Mouse (Mus musculus) limb, embryonic 10.5 days (tissue): ENCODE results near the gene Arhgef6. TPM values are rescaled to one million over a fixed set of nuclear protein-coding genes. Genes with fewer than 3 reads are reported as not detected.

Experiments
- DNase-seq: peaks from one replicate; pipeline ENCODE4 v3.0.0-alpha.2; 2017; ENCODE audit warnings: low spot score
- H3K27ac ChIP-seq: fragments of 300-500 bp; sonication (generic); 2 replicates; pipeline ENCODE4 v1.5.1; 2016; ENCODE audit warnings: mild to moderate bottlenecking
- H3K27me3 ChIP-seq: fragments of 300-500 bp; sonication (generic); 2 replicates; pipeline ENCODE4 v1.6.1; 2016; ENCODE audit warnings: low read depth, mild to moderate bottlenecking; ENCODE audit not compliant: poor library complexity, severe bottlenecking
- H3K36me3 ChIP-seq: fragments of 300-500 bp; sonication (generic); 2 replicates; pipeline ENCODE4 v1.6.1; 2016; ENCODE audit warnings: mild to moderate bottlenecking, moderate library complexity
- H3K4me1 ChIP-seq: fragments of 300-500 bp; sonication (generic); 2 replicates; pipeline ENCODE4 v1.6.1; 2016
- H3K4me3 ChIP-seq: fragments of 300-500 bp; sonication (generic); 2 replicates; pipeline ENCODE4 v1.5.1; 2016; ENCODE audit warnings: mild to moderate bottlenecking, moderate library complexity
- H3K9me3 ChIP-seq: fragments of 300-500 bp; sonication (generic); replicated peaks from 2 replicates; pipeline ENCODE4 v1.6.1; 2016; ENCODE audit warnings: mild to moderate bottlenecking
- WGBS: fragments of 180-500 bp; shearing (Covaris S2); methylation state at CpG from one replicate; pipeline ENCODE4 v1.1.7; 2016; 5-methylcytosine and 5-hydroxymethylcytosine counted together
- polyA plus RNA-seq: library from polyadenylated mRNA; unstranded; fragments of >200 nt; fragmentation: Nextera tagmentation; extraction: Ambion mirVana; gene quantifications from 2 replicates; pipeline ENCODE4 v1.2.1, GENCODE M21; 2016

Gene Arhgef6
- polyA plus RNA-seq, 1 experiment from 2014 or later, result 1.8 TPM

DNA sequence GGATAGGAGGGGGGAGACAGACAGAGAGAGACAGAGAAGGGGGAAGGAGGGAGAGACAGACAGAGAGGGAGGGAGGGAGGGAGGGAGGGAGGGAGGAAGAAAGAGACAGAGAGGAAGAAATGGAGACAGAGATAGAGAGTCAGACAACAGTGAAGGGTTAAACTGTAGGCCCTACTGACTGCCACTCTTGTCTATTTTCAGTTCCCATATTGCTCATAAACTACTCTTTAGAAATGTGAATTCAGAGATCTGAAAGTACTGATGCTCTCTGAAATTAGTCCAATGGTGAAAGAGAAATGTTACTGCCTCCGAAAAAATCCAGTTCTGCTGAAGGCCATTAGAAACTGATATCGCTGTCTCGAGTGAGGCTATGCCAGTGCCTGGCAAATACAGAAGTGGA, 56.3 kb downstream of the Arhgef6 start:
- no peaks in the 10 kb centered on the region for H3K27me3 ChIP-seq
- no peaks in the 10 kb centered on the region for H3K36me3 ChIP-seq
- no peaks in the 10 kb centered on the region for H3K4me1 ChIP-seq
- H3K4me3 ChIP-seq, result no peak overlapping the region
- H3K27ac ChIP-seq, result no peak overlapping the region
- WGBS, result 91% methylated on average over 3 of the region's 3 CpGs
- H3K9me3 ChIP-seq, result no peaks in the 10 kb centered on the region
- DNase-seq, result no peak

DNA sequence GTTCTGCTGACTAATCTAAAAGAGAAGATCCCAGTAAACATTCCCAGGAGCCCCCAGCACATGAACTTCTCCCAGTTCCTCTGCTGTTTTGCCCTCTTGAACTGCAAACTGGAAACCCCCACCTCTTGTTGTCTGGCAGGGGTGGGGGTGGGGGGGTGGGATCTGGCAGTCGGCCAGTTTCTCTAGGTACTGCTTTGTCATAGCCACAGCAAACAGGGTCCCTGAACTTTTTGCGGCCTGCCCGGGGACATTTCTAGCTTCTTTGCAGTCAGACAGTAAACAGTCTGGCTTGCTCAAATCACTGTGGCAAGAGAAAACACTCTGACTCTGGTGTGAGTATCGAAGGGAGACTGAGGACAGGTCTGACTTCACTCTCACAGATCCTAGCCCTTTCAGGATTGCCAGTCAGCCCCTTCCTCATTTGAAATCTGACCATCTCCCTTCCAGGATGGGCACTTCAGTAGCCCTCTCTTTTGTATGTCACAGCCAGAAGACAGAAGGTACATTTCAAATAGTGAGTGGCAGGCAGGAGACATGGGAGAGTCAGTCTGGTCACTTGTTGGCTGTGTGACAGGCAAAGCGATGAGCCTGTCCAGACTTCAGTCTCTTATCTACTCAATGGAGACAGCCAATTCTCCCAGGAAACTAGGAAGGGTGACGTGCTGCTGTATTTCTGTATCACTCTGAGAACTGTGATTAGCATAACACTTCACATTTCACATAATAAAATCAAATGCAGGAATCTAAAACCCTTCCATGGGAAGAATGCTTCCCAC, 60.8 kb downstream of the Arhgef6 start:
- Histone ChIP-seq H3K9me3 (no peaks in the 10 kb centered on the region), H3K4me1 (no peaks in the 10 kb centered on the region), H3K27me3 (no peaks in the 10 kb centered on the region), H3K27ac (no peak overlapping the region), H3K36me3 (no peaks in the 10 kb centered on the region), H3K4me3 (no peak overlapping the region)
- WGBS, result 50% methylated on average over 6 of the region's 6 CpGs
- no peak for DNase-seq

DNA sequence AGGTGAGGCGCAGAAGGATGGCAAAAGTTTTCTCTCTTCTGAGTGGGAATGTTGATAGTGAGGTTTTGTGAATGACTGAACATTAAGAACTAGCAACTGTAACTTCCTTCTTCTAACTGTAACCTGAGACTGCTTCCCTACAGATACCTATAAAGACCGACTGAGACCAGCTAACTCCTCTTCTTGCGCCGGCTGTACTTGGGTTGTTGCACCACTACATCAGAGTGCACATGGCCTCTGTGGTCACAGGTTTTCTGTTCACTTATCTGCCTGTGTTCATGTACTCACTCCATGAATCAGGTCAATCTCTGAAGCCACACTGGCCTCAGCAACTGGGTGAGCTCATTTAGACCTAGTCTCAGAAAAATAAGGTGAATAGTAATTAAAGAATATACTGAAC, 75.0 kb downstream of the Arhgef6 start:
- H3K4me3 ChIP-seq, result no peak overlapping the region
- no peak for DNase-seq
- H3K36me3 ChIP-seq, result no peaks in the 10 kb centered on the region
- H3K4me1 ChIP-seq, result no peaks in the 10 kb centered on the region
- H3K9me3 ChIP-seq, result no peaks in the 10 kb centered on the region
- H3K27ac ChIP-seq, result no peak overlapping the region
- no peaks in the 10 kb centered on the region for H3K27me3 ChIP-seq
- 77% methylated on average over 4 of the region's 4 CpGs for WGBS

DNA sequence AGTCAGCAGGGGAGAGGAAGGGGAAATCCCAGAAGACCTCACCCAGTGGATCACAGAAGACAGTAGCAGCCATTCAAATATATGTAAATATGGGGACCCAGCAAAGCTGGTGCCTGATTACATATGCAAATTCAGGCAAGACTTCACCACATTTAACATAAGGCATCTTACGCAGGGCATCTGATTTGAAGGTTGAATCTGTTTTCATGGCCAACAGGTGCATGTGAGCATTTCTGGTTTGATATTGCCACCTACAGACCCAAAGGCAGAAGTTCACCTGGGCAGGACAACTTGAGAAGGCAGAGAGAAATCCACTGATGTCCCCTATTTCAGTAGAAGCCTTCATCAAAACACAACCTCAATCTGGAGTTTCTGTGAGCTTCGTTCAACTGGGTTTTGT, 77.8 kb downstream of the Arhgef6 start:
- H3K27ac ChIP-seq, result no peak overlapping the region
- no peak overlapping the region for H3K4me3 ChIP-seq
- no peak for DNase-seq
- H3K9me3 ChIP-seq, result no peaks in the 10 kb centered on the region
- H3K27me3 ChIP-seq, result no peaks in the 10 kb centered on the region
- 54% methylated on average over 2 of the region's 2 CpGs for WGBS
- no peaks in the 10 kb centered on the region for H3K4me1 ChIP-seq
- no peaks in the 10 kb centered on the region for H3K36me3 ChIP-seq

DNA sequence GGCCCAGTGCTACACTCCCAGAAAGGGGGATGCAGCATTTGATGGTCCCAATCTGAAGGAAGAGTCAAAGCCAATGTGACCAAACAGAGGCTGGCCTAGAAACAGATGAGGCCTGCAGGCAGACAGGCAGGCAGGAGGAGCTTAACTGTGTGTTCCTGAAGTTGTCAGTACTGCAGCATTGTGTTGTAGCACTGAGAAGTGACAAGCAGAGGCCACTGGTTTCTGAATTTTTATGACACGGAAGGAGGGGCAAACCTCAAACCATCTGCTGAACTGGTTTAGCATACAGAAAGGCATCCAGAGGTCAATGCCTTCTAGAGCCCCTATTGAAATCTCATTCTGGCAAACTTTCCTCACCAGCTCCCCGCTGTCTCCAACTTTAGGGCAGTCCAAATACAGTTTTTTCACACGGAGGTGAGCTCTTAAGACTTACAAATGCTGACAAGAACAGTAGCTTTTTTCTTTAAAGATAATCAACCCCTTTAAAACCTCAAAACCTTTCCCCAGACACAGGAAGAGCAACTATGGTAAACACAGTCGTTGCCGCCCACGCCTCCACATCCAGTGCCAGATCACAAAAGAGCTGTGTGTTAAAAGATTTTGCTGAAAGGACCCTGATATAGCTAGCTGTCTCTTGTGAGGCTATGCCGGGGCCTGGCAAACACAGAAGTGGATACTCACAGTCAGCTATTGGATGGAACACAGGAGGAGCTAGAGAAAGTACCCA, 85.0 kb downstream of the Arhgef6 start:
- no peaks in the 10 kb centered on the region for H3K4me1 ChIP-seq
- DNase-seq, result no peak
- H3K4me3 ChIP-seq, result no peak overlapping the region
- WGBS, result 76% methylated on average over 7 of the region's 7 CpGs
- no peak overlapping the region for H3K27ac ChIP-seq
- H3K9me3 ChIP-seq, result no peaks in the 10 kb centered on the region
- no peaks in the 10 kb centered on the region for H3K36me3 ChIP-seq
- H3K27me3 ChIP-seq, result no peaks in the 10 kb centered on the region

DNA sequence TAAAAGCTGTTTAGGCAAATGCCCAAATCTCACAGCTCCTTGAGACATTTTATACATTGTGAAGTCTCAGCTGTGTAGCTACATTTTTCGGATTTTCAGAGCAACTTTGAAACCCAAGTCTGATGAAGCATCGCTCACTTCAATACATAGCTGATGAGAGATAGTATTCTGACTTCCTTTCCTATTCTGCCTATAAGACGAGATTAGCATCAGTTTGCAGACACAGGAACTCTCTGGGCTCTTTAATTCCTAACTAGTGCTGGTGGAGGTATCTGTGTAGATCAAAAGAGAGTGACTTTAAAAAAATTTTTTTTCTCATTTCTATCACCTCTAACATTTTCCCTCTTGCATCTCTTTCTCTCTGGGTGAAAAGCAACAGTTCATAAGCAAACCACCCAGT, 100.0 kb downstream of the Arhgef6 start:
- no peaks in the 10 kb centered on the region for H3K4me1 ChIP-seq
- H3K36me3 ChIP-seq, result no peaks in the 10 kb centered on the region
- no peak for DNase-seq
- WGBS, result 80% methylated on average over 3 of the region's 3 CpGs
- no peak overlapping the region for H3K4me3 ChIP-seq
- H3K27me3 ChIP-seq, result no peaks in the 10 kb centered on the region
- H3K9me3 ChIP-seq, result no peaks in the 10 kb centered on the region
- H3K27ac ChIP-seq, result no peak overlapping the region

DNA sequence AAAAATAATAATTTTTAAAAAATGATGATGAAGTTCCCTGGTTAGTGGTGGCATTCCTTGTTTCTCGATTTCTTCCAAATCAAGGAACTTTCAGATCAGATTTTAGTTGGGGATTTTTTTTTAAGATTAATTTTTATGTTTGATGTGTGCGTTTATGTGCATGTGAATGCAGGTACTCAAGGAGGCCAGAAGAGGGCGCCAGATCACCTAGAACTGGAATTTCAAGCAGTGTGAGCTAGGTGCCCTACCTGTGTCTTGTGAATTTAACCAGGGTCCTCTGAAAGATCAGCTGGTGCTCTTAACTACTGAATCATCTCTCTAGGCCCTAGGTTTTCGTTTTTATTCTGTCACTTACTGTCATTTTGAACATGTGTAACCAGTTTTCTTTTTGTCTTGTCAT, 102.5 kb downstream of the Arhgef6 start:
- WGBS, result 67% methylated on average over 4 of the region's 4 CpGs
- Histone ChIP-seq H3K36me3 (no peaks in the 10 kb centered on the region), H3K27me3 (no peaks in the 10 kb centered on the region), H3K9me3 (no peaks in the 10 kb centered on the region), H3K4me3 (no peak overlapping the region), H3K4me1 (no peaks in the 10 kb centered on the region), H3K27ac (no peak overlapping the region)
- DNase-seq, result no peak

DNA sequence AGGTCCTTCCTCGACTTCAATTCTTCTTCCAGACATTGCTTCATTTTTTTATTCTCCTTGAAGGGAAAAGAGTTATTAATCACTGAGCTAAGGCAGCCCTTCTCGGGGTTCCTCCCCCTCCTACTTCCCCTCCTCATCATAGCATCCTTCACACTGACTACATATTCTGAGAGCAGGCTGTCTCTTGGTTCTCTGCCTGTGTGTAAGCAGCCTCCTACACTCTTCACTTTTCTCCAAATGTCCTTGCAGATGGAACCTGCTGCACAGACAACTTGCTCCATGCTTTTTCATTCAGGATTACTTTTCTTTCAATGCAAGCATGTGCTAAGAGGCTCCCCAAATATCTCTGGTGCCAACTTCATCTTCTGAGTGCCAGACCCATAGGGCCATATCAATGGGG, 104.9 kb downstream of the Arhgef6 start:
- Histone ChIP-seq H3K9me3 (no peaks in the 10 kb centered on the region), H3K27me3 (no peaks in the 10 kb centered on the region), H3K27ac (no peak overlapping the region), H3K4me3 (no peak overlapping the region), H3K36me3 (no peaks in the 10 kb centered on the region), H3K4me1 (no peaks in the 10 kb centered on the region)
- no peak for DNase-seq
- 62% methylated on average over 2 of the region's 2 CpGs for WGBS

DNA sequence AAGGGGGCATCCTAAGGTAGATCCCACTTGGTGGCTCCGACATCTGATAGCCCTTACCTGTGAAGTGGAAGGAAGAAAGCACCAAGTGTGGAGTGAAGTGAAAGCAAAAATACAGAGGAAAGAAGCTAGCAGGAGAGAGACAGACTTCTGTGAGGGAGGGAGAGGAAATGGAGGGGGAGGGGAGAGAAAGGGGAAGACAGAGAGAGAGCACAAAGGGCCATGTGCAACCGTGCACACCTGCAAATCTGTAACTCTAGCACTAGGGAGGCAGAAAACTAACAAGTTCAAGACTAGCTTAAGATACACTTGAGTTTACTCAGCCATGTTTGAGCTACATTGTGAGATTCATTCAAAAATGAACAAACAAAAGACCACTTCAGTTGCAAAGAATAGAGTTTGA, 110.4 kb downstream of the Arhgef6 start:
- no peak overlapping the region for H3K4me3 ChIP-seq
- H3K27me3 ChIP-seq, result no peaks in the 10 kb centered on the region
- 86% methylated on average over 2 of the region's 2 CpGs for WGBS
- no peaks in the 10 kb centered on the region for H3K4me1 ChIP-seq
- no peaks in the 10 kb centered on the region for H3K9me3 ChIP-seq
- H3K36me3 ChIP-seq, result no peaks in the 10 kb centered on the region
- no peak overlapping the region for H3K27ac ChIP-seq
- no peak for DNase-seq

DNA sequence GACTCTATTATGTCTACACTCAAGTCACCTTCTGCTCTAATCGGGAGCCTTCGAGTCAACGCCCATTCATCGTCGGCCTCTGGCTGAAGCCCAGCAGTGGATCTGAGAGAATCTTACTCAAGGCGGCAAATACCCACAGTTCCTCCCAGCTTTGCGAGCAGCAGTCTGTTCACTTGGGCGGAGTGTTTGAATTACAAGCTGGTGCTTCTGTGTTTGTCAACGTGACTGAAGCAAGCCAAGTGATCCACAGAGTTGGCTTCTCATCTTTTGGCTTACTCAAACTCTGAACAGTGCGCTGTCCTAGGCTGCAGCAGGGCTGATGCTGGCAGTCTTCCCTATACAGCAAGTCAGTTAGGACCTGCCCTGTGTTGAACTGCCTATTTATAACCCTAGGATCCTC, 115.2 kb downstream of the Arhgef6 start:
- DNase-seq, result no peak
- H3K36me3 ChIP-seq, result no peaks in the 10 kb centered on the region
- 89% methylated on average over 10 of the region's 10 CpGs for WGBS
- no peak overlapping the region for H3K27ac ChIP-seq
- no peak overlapping the region for H3K4me3 ChIP-seq
- no peaks in the 10 kb centered on the region for H3K4me1 ChIP-seq
- no peaks in the 10 kb centered on the region for H3K27me3 ChIP-seq
- H3K9me3 ChIP-seq, result no peaks in the 10 kb centered on the region

DNA sequence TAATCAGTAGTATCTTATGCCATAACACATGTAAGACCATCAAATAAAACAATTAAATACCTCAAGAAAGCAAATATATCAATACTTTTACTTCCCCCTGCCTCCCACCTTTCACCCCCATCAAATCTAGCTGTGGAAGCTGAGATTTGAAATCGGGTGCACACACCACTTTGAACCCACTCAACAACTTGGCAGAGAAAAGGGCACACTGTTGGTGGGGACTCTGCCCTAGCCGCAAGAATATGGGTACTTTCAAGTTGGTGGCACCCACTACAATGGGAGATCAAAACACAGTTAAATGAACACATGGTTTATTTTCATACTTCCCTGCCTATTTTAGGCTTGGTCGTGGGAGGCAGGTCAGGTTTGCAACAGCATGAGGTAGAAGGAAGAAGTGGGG, 116.6 kb downstream of the Arhgef6 start:
- 86% methylated on average over 3 of the region's 3 CpGs for WGBS

DNA sequence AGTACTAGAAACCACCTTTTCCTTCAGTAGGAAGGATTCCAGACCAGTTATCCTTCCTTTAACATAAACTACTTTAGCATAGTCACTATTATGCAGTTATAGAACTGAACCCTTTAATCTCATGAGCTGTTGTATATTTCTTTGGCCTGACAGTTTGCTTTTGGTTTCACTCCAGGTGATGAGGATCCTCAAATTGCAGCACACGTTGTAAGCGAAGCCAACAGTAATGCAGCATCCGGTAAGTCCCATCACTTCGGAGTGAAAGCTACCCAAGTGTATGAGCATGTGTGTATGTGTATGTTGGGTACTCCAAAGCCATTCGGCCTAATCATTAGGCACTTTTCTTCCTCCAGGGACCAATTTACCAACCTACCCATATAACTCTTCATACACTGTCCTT, 119.0 kb downstream of the Arhgef6 start:
- WGBS, result 91% methylated on average over 5 of the region's 5 CpGs
- H3K4me3 ChIP-seq, result no peak overlapping the region
- H3K9me3 ChIP-seq, result no peaks in the 10 kb centered on the region
- no peak overlapping the region for H3K27ac ChIP-seq
- no peaks in the 10 kb centered on the region for H3K4me1 ChIP-seq
- H3K36me3 ChIP-seq, result no peaks in the 10 kb centered on the region
- no peaks in the 10 kb centered on the region for H3K27me3 ChIP-seq
- no peak for DNase-seq

More for the DNA sequence above, 116.6 kb downstream of the Arhgef6 start:
- no peak for DNase-seq
- H3K4me1 ChIP-seq, result no peaks in the 10 kb centered on the region
- H3K4me3 ChIP-seq, result no peak overlapping the region
- no peaks in the 10 kb centered on the region for H3K9me3 ChIP-seq
- no peaks in the 10 kb centered on the region for H3K36me3 ChIP-seq
- H3K27me3 ChIP-seq, result no peaks in the 10 kb centered on the region
- H3K27ac ChIP-seq, result no peak overlapping the region

DNA sequence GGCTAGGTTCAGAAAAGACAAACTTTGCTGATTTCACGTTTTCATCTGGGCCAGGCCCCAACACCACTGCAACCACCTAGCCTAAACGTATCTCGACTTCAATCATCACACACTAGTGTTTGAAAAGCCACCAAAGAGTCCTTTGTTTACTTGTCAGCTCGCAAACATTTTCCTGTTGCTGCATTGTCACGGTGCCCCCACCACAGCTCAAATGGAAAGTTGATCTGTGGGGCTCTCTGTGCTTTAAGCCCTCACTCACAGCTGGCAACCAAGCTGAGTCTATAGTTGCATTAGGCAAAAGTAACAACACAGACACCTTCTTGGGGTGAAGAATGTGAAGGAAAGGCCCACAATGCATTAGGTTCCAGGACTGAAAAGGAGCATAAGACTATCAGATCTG, 122.3 kb downstream of the Arhgef6 start:
- Histone ChIP-seq H3K9me3 (no peaks in the 10 kb centered on the region), H3K27ac (no peak overlapping the region), H3K4me3 (no peak overlapping the region), H3K27me3 (no peaks in the 10 kb centered on the region), H3K36me3 (no peaks in the 10 kb centered on the region), H3K4me1 (no peaks in the 10 kb centered on the region)
- 73% methylated on average over 5 of the region's 5 CpGs for WGBS
- no peak for DNase-seq
